Mouse (Mus musculus) lung, embryonic 16.5 days (tissue): ENCODE results near the gene Rabl2. TPM values are rescaled to one million over a fixed set of nuclear protein-coding genes. Genes with fewer than 3 reads are reported as not detected.

Source experiments
- ATAC-seq: fragments of 200-750 bp; cut with Nextera tagmentation; 2 replicates; pipeline ENCODE4 v1.8.0; 2017; ENCODE audit warnings: low read depth, mild to moderate bottlenecking, moderate library complexity
- H3K27ac ChIP-seq: fragments of 300-500 bp; sonication (generic); 2 replicates; pipeline ENCODE4 v1.5.1; 2014; ENCODE audit warnings: mild to moderate bottlenecking, control low read depth, low read length
- H3K27me3 ChIP-seq: fragments of 300-500 bp; sonication (generic); 2 replicates; pipeline ENCODE4 v1.6.1; 2014; ENCODE audit warnings: low read depth, low read length, mixed read lengths; ENCODE audit not compliant: control insufficient read depth, insufficient read depth
- H3K36me3 ChIP-seq: fragments of 300-500 bp; sonication (generic); 2 replicates; pipeline ENCODE4 v1.6.1; 2014; ENCODE audit warnings: low read length; ENCODE audit not compliant: control insufficient read depth, insufficient read depth
- H3K4me1 ChIP-seq: fragments of 300-500 bp; sonication (generic); replicated peaks from 2 replicates; pipeline ENCODE4 v1.6.1; 2014; ENCODE audit warnings: low read length, mixed read lengths; ENCODE audit not compliant: control insufficient read depth, insufficient read depth
- H3K4me2 ChIP-seq: fragments of 300-500 bp; sonication (generic); 2 replicates; pipeline ENCODE4 v1.6.1; 2014; ENCODE audit warnings: low read depth, low read length, control low read depth
- H3K4me3 ChIP-seq: fragments of 300-500 bp; sonication (generic); 2 replicates; pipeline ENCODE4 v1.5.1; 2014; ENCODE audit warnings: mild to moderate bottlenecking, low read length, control low read depth
- H3K9ac ChIP-seq: fragments of 300-500 bp; sonication (generic); 2 replicates; pipeline ENCODE4 v1.6.1; 2014; ENCODE audit warnings: low read length, control low read depth
- H3K9me3 ChIP-seq: fragments of 300-500 bp; sonication (generic); 2 replicates; pipeline ENCODE4 v1.6.1; 2016; ENCODE audit warnings: low read length; ENCODE audit not compliant: control insufficient read depth
- WGBS: fragments of 180-500 bp; shearing (Covaris S2); extraction: QIAGEN DNeasy Blood & Tissue Kit; methylation state at CpG from one replicate; pipeline ENCODE4 v1.1.7; 2014; 5-methylcytosine and 5-hydroxymethylcytosine counted together
- polyA plus RNA-seq: library from polyadenylated mRNA; unstranded; fragments of >200 nt; fragmentation: Nextera tagmentation; extraction: Ambion mirVana; gene quantifications from 2 replicates; pipeline ENCODE4 v1.2.1, GENCODE M21; 2015

Rabl2 gene
- polyA plus RNA-seq, 1 experiment from 2014 or later, result 52.8 TPM

DNA sequence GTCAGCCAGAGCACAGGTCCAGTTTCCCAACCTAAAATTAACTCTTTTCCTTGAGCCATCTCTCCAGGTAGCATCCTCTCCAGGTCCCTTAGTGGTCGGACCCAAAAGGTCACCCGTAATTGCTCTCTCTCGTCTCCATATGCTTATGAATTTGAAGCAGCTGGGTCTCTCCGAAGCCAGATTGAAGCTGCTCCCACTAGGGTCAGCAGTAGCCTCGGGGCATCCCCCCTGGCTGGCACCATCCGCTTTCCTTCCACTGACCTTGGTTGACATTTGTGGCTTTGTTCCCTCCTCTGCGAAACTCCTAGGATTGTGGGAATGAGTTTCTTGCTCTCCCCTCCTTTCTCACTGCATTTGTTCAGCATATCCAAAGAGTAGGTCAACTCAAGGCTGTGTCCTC is 47.6 kb downstream of the Rabl2 start:
- Histone ChIP-seq H3K9me3 (no peaks in the 10 kb centered on the region), H3K4me2 (no peak overlapping the region), H3K36me3 (peaks cover 4% of the 10 kb centered on the region; the same call in 1 of the 2 replicates), H3K27me3 (no peaks in the 10 kb centered on the region), H3K4me3 (no peak overlapping the region), H3K9ac (no peak overlapping the region), H3K27ac (no peak overlapping the region), H3K4me1 (0 out of 2 replicates have a peak, but pooled peaks cover 2% of the 10 kb centered on the region)
- 88% methylated on average over 7 of the region's 7 CpGs for WGBS
- no peak for ATAC-seq

DNA sequence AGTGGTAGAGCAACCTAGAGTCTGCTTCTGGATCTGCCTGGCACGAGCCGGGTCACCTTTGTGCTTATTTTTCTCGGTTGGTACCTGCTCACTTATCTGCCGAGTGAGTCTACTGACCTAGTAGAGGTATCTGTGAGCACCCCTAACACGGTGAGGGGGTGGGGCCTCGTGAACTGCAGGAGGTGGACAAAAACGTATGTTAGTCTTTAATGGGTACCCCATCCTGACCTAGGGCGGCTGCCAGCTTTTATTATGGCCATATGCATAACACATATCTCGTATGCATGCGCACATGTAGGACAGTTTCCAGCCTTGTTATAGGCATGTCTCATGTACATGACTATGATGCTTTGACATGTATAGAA is 57.9 kb downstream of the Rabl2 start:
- no peaks in the 10 kb centered on the region for H3K4me1 ChIP-seq
- H3K9ac ChIP-seq, result no peak overlapping the region
- no peak overlapping the region for H3K27ac ChIP-seq
- H3K36me3 ChIP-seq, result no peaks in the 10 kb centered on the region
- no peaks in the 10 kb centered on the region for H3K9me3 ChIP-seq
- no peaks in the 10 kb centered on the region for H3K27me3 ChIP-seq
- no peak overlapping the region for H3K4me2 ChIP-seq
- 86% methylated on average over 10 of the region's 10 CpGs for WGBS
- no peak for ATAC-seq
- H3K4me3 ChIP-seq, result no peak overlapping the region

GRCm38 (mm10) chr15:89532924-89533842 is 58.5 kb downstream of the Rabl2 start:
- no peak overlapping the region for H3K27ac ChIP-seq
- no peak overlapping the region for H3K4me3 ChIP-seq
- no peaks in the 10 kb centered on the region for H3K36me3 ChIP-seq
- H3K27me3 ChIP-seq, result no peaks in the 10 kb centered on the region
- no peak overlapping the region for H3K9ac ChIP-seq
- no peaks in the 10 kb centered on the region for H3K4me1 ChIP-seq
- 77% methylated on average over 23 of the region's 23 CpGs for WGBS
- no peaks in the 10 kb centered on the region for H3K9me3 ChIP-seq
- 0 out of 2 replicates have a peak overlapping the region, but pooled peaks have one; percentile 3 for H3K4me2 ChIP-seq
- ATAC-seq, result no peak

Other genes starting within 250 kb of the Rabl2 start
- gene Lmf2, start 236.3 kb downstream of the Rabl2 start, polyA plus RNA-seq, result 79.0 and 83.6 TPM in 2 replicates
- 158 and 172 TPM in 2 replicates for gene Ncaph2, start 236.2 kb downstream of the Rabl2 start, polyA plus RNA-seq
- gene Sco2, start 218.1 kb downstream of the Rabl2 start, polyA plus RNA-seq, result 3.4 and 7.7 TPM in 2 replicates
- gene Tymp, start 214.9 kb downstream of the Rabl2 start, polyA plus RNA-seq, result 1.5 and 1.6 TPM in 2 replicates
- gene Odf3b, start 212.6 kb downstream of the Rabl2 start, polyA plus RNA-seq, result 9.6 and 16.1 TPM in 2 replicates
- 0.04 TPM in 1 of 2 replicates, not detected in the other for gene Klhdc7b, start 207.0 kb downstream of the Rabl2 start, polyA plus RNA-seq
- gene Syce3, start 181.4 kb downstream of the Rabl2 start, polyA plus RNA-seq, result not detected in 2 replicates
- 4.7 and 5.7 TPM in 2 replicates for gene Cpt1b, start 166.1 kb downstream of the Rabl2 start, polyA plus RNA-seq
- 2.6 and 2.9 TPM in 2 replicates for gene C730034F03Rik, start 162.3 kb downstream of the Rabl2 start, polyA plus RNA-seq
- gene Gm44502, start 162.2 kb downstream of the Rabl2 start, polyA plus RNA-seq, result not detected in 2 replicates
- gene Chkb, start 162.0 kb downstream of the Rabl2 start, polyA plus RNA-seq, result 58.4 and 60.4 TPM in 2 replicates
- gene Mapk8ip2, start 138.0 kb downstream of the Rabl2 start, polyA plus RNA-seq, result 0.50 and 0.74 TPM in 2 replicates
- gene Arsa, start 114.5 kb downstream of the Rabl2 start, polyA plus RNA-seq, result 22.1 and 27.0 TPM in 2 replicates
- gene Shank3, start 92.3 kb downstream of the Rabl2 start, polyA plus RNA-seq, result 2.3 and 2.5 TPM in 2 replicates
- gene Acr, start 23.6 kb downstream of the Rabl2 start, polyA plus RNA-seq, result 0.14 and 0.20 TPM in 2 replicates
- gene Syt10, start 249.9 kb upstream of the Rabl2 start, polyA plus RNA-seq, result 0.70 and 1.3 TPM in 2 replicates